Mouse (Mus musculus) c-Kit-positive CD71-positive TER-119-positive erythroid progenitor cells, embryonic 14.5 days (primary cell): ENCODE measurements around the gene Ntm.

Source experiments
- DNase-seq: peaks from one replicate; pipeline ENCODE4 v3.0.0-alpha.2; 2013; ENCODE audit warnings: low spot score

Ntm gene

GRCm38 (mm10) chr9:29409216-29409907, 553.6 kb downstream of the Ntm start:
- DNase-seq = peak; percentile 8

GRCm38 (mm10) chr9:29407954-29408353, 555.0 kb downstream of the Ntm start:
- peak; percentile 4 for DNase-seq

GRCm38 (mm10) chr9:29406973-29407372, 556.0 kb downstream of the Ntm start:
- no peak for DNase-seq

GRCm38 (mm10) chr9:29406046-29406445, 556.9 kb downstream of the Ntm start:
- DNase-seq = no peak

GRCm38 (mm10) chr9:29400151-29400550, 562.8 kb downstream of the Ntm start:
- DNase-seq = no peak

- DNase-seq = no peak
These were observed 566.8 kb downstream of the Ntm start for GRCm38 (mm10) chr9:29396101-29396500.

GRCm38 (mm10) chr9:29393136-29393535, 569.8 kb downstream of the Ntm start:
- DNase-seq = no peak

GRCm38 (mm10) chr9:29390796-29391517, 572.0 kb downstream of the Ntm start:
- DNase-seq = no peak

- DNase-seq = no peak
These were observed 573.7 kb downstream of the Ntm start for GRCm38 (mm10) chr9:29389224-29389623.

- no peak for DNase-seq
These were observed 575.8 kb downstream of the Ntm start for GRCm38 (mm10) chr9:29387136-29387535.

- DNase-seq = no peak
These were observed 585.6 kb downstream of the Ntm start for GRCm38 (mm10) chr9:29377172-29378002.

- no peak for DNase-seq
These were observed 591.6 kb downstream of the Ntm start for GRCm38 (mm10) chr9:29371341-29371740.

GRCm38 (mm10) chr9:29369621-29370020, 593.3 kb downstream of the Ntm start:
- no peak for DNase-seq

GRCm38 (mm10) chr9:29368291-29368690, 594.6 kb downstream of the Ntm start:
- no peak for DNase-seq

GRCm38 (mm10) chr9:29357796-29358195, 605.1 kb downstream of the Ntm start:
- no peak for DNase-seq

- DNase-seq = no peak
These were observed 620.6 kb downstream of the Ntm start for GRCm38 (mm10) chr9:29342303-29342702.

- no peak for DNase-seq
These were observed 621.6 kb downstream of the Ntm start for GRCm38 (mm10) chr9:29341292-29341691.

GRCm38 (mm10) chr9:29335671-29336070, 627.3 kb downstream of the Ntm start:
- no peak for DNase-seq

GRCm38 (mm10) chr9:29332296-29333090, 630.4 kb downstream of the Ntm start:
- no peak for DNase-seq

- no peak for DNase-seq
These were observed 632.5 kb downstream of the Ntm start for GRCm38 (mm10) chr9:29330486-29330885.

GRCm38 (mm10) chr9:29326283-29326682, 636.7 kb downstream of the Ntm start:
- no peak for DNase-seq

- no peak for DNase-seq
These were observed 637.8 kb downstream of the Ntm start for GRCm38 (mm10) chr9:29325137-29325536.
